Mouse (Mus musculus) small intestine, adult 2 months (tissue): Measurements from ENCODE around the gene Dad1.

Source experiments
- CTCF ChIP-seq: fragments of 200-500 bp; IDR thresholded peaks from 2 replicates; pipeline ENCODE4 v1.5.1; 2012; ENCODE audit warnings: low read depth, mild to moderate bottlenecking, control low read depth, inconsistent platforms, low read length, moderate library complexity, mixed read lengths; ENCODE audit not compliant: insufficient replicate concordance, insufficient read length; ENCODE audit errors: extremely low read depth
- POLR2A ChIP-seq: fragments of 200-500 bp; IDR thresholded peaks from 2 replicates; pipeline ENCODE4 v1.6.1; 2012; ENCODE audit warnings: low read depth, mild to moderate bottlenecking, control low read depth, inconsistent platforms, low read length, moderate library complexity

DNA sequence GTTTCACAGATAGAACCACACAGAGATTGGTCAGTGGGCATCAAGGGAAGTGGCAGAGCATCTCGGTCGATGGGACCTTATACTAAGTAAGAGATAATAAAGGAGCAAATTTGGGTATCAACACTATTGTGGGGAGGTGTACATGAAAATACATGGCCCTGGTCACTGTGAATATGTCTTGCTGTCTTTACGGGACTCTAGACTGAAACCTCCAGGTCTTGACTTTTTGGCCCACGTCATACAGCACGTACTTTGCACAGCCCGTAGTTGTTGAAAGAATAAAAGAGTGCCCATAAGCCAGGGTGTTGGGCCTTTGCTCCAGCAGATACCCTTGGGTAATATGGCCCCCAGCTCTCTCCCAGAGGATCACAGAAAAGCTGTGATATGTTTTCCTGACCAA is 32.3 kb downstream of the Dad1 start:
- TF ChIP-seq CTCF (no peak), POLR2A (no peak)
